Mouse (Mus musculus): ENCODE measurements at regions not wholly inside any gene's neighbourhood (a gene's known extent, or its start where the extent isn't known, plus 50 kb on each side); places are given as distances from the start of the nearest gene placed in this dataset.

DNA sequence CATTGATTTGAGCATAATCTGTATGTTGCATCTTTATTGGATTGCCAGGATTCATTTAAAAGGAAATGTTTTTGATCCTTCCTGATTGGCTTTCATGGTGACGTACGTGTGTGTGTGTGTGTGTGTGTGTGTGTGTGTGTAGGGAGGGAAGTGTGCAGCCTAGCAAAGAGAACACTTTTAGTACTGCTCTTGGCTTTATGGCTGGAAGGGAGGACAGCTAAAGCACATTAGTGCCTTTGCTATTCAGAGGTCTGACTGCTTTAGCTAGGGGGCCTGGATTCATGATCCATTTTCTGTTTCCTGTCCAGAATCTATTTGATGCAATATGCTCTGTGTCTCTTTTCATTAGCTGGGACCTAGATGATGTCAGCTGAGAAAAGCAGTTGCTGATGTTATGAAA, 155.6 kb upstream of the Itga1 start:
- no peak for DNase-seq (ENCODE audit: low spot score in 2 of 2)

DNA sequence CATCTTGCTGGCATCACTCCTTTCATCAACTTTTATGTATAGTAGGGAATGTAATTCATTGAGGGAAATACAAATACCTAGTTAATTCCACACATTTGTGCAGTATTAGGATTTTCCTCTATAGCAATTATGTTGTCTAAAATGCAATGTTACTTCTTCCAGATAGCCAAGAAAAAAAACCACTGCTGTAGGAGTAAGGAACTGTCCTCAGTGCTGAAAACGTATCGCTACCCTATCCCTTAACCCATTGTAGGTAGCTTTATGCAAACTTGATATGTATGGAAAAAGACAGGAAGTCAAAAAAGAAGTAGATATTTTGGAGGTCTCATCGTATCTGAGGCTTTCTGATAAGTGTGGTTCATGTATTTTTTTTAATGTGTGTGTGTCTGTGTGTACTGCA, 150.8 kb upstream of the Itga1 start:
- no peak for DNase-seq (ENCODE audit: low spot score in 2 of 2)

GRCm38 (mm10) chr13:115231981-115232380, 130.2 kb upstream of the Itga1 start:
- no peak for DNase-seq (ENCODE audit: low spot score in 2 of 2)

DNA sequence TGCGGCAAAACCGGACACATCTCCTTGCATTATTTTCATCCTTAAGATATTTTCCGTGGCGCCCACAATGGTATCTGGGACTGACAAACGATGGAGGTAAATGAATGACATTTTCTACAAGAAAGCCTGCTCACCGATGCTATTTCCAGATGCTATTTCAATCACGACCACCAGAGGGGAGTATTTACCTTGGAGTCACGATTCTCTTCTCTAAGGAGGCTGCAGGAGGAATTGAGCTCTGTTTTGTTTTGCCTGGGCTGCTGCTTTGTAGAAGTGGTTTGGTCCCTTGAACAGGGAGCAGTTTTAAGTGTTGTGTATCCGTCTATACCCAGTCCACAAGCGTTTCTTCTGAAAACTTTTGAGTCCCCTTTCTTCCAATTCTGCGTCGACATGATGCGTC, 128.7 kb upstream of the Itga1 start:
- peak; percentile 13 to 52 for DNase-seq (ENCODE audit: low spot score in 2 of 2)

DNA sequence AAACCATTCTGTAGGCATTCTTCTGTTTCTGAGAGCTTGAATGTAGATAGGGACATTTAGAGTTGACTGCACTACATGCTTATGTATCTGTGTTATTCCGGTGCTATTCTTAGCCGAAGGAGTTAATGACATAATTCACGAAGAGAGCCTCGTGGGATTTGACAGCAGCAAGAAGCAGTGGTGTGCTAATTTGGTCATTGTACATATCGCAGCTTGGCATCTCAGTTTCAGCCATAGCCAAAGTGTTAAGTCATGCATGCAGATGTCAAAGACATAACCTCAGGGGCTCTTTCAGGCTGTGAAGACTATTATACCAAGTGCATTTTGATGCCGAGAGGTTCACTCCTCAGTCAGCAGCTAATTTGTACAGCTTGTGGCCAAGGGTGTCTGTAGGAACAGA, 125.1 kb upstream of the Itga1 start:
- DNase-seq (ENCODE audit: low spot score in 2 of 2), result no peak

GRCm38 (mm10) chr13:115219701-115220100, 117.9 kb upstream of the Itga1 start:
- no peak for DNase-seq (ENCODE audit: low spot score in 2 of 2)

DNA sequence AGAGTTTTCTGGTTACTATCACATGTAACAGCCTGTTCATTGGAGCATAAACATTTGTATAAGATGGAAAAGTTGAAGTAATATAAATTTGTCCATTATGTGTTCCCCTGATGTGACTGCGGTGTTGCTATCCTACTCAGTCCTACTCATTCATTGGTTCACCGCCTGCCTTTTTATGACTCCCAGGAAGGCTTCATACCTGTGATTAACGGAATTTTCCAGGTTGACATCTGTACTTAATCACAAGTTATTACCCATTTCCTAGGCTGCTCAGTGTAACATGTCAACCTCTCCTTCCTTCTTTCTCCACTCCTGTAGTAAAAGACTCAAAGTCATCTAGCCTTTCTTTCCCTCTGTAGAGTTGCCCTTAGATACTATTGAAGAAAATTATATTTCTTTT, 109.5 kb upstream of the Itga1 start:
- DNase-seq (ENCODE audit: low spot score in 2 of 2), result no peak

GRCm38 (mm10) chr13:115210643-115211208, 109.0 kb upstream of the Itga1 start:
- no peak for DNase-seq (ENCODE audit: low spot score in 2 of 2)

- DNase-seq (ENCODE audit: low spot score in 2 of 2), result no peak
Observed at GRCm38 (mm10) chr13:115209402-115210192, 107.8 kb upstream of the Itga1 start.

DNA sequence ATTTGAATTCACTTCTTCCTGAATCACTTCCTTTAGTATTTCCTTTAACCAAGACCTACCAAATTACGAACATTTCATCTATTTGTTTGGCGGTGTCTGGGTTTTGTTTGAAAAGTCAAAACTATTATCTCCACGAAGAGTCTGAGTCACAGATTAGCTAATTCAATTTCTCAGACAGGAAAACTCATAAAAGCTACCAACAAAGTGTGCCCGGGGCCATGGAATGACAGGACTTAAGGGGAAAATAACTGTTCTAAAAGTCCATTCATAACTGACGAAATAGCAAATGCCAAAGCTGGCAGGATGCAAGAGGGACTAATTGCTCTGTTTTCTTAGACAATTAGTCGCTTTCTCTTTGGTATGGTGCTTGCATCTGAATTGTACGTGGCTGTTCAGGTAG, 105.0 kb upstream of the Itga1 start:
- DNase-seq (ENCODE audit: low spot score in 2 of 2), result no peak

- peak in 1 of 2 experiments; percentile 41 for DNase-seq (ENCODE audit: low spot score in 2 of 2)
Observed at GRCm38 (mm10) chr13:115199166-115199565, 97.4 kb upstream of the Itga1 start.

DNA sequence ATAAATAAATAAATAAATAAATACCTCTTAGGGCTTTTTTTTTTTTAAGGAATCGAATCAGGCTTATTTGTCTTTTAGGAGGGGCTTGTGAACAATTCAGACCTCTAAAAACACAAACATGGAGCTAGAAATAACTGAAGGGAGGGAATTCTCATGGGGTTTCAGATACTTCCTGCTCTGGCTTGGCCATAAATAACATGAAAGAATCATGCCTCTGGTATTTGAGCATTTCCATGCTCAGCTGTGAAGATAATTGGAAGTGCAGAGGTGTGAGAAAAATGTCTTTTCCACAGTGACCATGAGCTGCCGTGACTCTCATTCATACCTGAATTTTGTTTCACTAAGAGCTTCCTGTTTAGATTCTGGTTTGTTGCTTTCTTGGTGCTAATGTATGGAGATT, 86.3 kb upstream of the Itga1 start:
- DNase-seq (ENCODE audit: low spot score in 2 of 2), result peak; percentile 54 to 67

DNA sequence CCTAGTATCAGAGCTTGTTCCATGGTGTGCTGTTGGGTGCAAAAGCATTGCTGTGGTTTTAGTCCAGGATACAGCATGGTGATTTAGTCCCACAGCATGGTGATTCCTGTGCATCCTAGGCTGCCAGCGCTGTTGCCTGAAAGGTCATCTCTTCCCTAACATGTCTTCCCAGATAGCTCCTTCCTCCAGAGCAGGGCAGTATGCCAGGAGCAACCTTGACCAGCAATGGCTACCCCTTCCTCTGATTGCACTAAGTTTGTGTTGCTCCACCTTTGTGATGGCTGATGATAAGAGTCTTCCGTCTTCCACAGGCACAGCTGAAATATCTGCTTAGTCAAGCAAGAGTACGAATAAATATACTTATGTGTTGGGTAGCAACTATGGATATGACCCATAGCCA, 85.6 kb upstream of the Itga1 start:
- no peak for DNase-seq (ENCODE audit: low spot score in 2 of 2)

DNA sequence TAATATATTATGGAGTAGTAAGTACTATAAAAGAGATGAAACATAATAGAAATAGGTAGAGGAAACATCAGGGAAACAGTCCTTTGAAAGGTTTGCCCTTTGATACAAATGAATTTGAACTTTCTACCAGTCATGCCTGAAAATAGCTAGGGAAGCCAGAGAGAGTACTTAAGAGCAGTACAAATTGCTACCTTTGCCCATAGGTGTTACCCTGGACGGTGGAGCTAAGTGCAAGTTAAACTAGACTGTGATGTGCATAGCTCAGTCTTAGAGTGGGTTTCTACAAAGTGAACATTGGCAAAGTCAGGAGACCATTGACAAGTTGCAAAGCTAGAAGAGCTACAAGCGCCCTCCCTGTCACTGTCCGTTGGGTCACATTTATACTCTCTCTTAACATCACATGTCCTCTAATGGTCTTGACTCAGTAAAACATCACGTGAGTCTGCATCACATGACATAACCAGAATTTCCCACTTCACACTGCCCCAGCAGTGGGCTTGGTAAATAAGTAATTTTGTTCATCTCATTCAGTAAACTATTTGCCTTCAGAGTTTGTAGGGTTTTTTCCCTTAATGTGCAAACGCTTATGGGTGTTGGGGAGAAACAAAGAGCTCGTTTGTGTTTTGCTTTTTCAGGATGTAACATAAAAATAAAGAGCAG, 80.6 kb upstream of the Itga1 start:
- DNase-seq (ENCODE audit: low spot score in 2 of 2), result no peak

GRCm38 (mm10) chr13:115178175-115178917, 76.6 kb upstream of the Itga1 start:
- DNase-seq (ENCODE audit: low spot score in 2 of 2), result no peak

DNA sequence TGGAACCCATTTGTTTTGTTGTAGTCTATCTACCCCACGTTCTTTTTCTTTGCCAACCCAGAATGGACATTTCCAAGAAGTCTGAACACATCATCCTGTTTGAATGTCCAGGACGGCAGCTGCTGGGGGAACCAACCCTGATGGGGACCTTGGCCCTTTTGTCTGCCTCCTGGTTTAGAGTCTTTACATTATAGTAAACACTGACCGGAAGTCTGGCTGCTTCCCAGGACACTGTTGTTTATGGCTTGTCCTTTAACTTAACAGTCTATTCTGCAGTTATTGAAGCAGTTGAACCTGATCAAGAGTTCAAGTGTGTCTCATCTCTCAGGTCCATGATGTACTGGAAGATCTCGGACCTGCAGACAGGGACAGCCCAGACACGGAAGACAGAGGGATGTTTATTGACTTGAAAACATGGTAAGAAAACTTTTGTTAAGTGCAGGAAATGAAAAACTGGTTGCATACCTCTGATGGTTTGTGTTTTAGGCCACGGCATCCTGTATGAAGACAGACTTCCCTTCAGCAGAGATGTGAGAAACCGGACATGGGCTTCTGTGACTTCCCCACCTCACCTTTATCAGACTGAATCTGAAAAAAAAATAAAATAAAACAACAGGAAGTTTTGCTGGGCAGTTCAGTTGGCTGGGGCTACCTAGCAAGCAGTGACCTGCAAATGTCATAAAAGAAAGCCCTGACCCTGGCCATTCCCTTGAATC, 69.7 kb upstream of the Itga1 start:
- DNase-seq (ENCODE audit: low spot score in 2 of 2), result no peak

- no peak for DNase-seq (ENCODE audit: low spot score in 2 of 2)
Observed at GRCm38 (mm10) chr13:115165981-115166380, 64.2 kb upstream of the Itga1 start.

GRCm38 (mm10) chr13:115162689-115163413, 61.1 kb upstream of the Itga1 start:
- DNase-seq (ENCODE audit: low spot score in 2 of 2), result no peak

GRCm38 (mm10) chr13:115159386-115159785, 57.6 kb upstream of the Itga1 start:
- DNase-seq (ENCODE audit: low spot score in 2 of 2), result peak; percentile 30 to 70

Measured in heart, adult 9 months (tissue).